ENCODE assay signal across 28 mouse cellular contexts in the genomic region with DNA sequence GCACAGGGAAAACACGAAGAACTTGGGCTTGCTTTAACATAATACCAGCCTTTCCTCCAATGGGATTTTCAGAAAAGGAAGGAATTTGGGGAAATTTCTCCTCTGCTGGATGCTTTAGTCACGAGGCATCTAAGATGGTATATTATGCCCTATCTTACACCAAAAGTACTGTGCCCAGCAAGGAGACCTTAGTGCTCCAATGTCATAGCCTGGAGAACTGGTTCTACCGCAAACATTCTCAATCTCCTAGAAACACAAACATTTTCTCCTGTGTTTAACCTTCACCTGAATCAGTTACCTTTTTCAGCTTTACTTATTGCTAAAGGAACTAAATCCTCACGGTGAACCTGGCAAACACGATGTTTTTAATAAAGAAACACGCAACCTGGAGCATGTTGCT.
DNase-seq lines count a peak whose midpoint lies in the region; ATAC-seq and TF ChIP-seq lines count a peak whose summit lies in the region.
"Had no signal": no experiment of that assay in that cellular context is flagged by ENCODE, and none has a peak within 500 bp of the region (broad histone marks: within the 10 kb centered on the region; RNA-seq: fewer than 3 reads in every experiment).

No protein-coding gene starts in this region.

- no peak for TF ChIP-seq EP300 in lung, postnatal 0 days (IDR thresholded peaks at IDR 0.05)

- TF ChIP-seq CTCF in lung, postnatal 0 days (IDR thresholded peaks at IDR 0.05): no peak

- H3K9me3 ChIP-seq in lung, postnatal 0 days (ENCODE audit: low read length): no peaks in the 10 kb centered on the region
- no peaks in the 10 kb centered on the region for H3K9me3 ChIP-seq in stomach, embryonic 14.5 days (ENCODE audit: control insufficient read depth, low read depth, low read length)
- H3K9me3 ChIP-seq: forebrain, embryonic 13.5 days; hindbrain, embryonic 12.5 days; liver, embryonic 12.5 days; midbrain, embryonic 13.5 days had no signal

- 57% methylated on average over 6 of the region's 6 CpGs for WGBS in lung, postnatal 0 days
- 70% methylated on average over 6 of the region's 6 CpGs for WGBS in stomach, embryonic 14.5 days

- no peak for ATAC-seq in lung, postnatal 0 days
- peak; percentile 80 for ATAC-seq in stomach, embryonic 14.5 days (ENCODE audit: insufficient number of reproducible peaks, insufficient read depth, low FRiP score, low read depth)
- ATAC-seq in megakaryocyte, adult 5-6 weeks (ENCODE audit: poor library complexity, severe bottlenecking): no peak
- ATAC-seq: CD4-positive, CD25-positive, alpha-beta regulatory T cell, adult 4 months; forebrain, embryonic 13.5 days; hindbrain, postnatal 0 days; liver, embryonic 12.5 days; liver, postnatal 0 days; midbrain, embryonic 13.5 days had no signal

- no peak overlapping the region for H3K4me2 ChIP-seq in lung, postnatal 0 days (replicated peaks; ENCODE audit: low read depth, low read length)
- no peak overlapping the region for H3K4me2 ChIP-seq in stomach, embryonic 14.5 days (replicated peaks; ENCODE audit: low read depth, low read length)
- H3K4me2 ChIP-seq: forebrain, embryonic 13.5 days; heart, embryonic 11.5 days; hindbrain, embryonic 12.5 days; liver, embryonic 12.5 days; midbrain, embryonic 13.5 days had no signal

- no peaks in the 10 kb centered on the region for H3K27me3 ChIP-seq in lung, postnatal 0 days (replicated peaks; ENCODE audit: insufficient read depth, low read length)
- H3K27me3 ChIP-seq in stomach, embryonic 14.5 days (ENCODE audit: control insufficient read depth, insufficient read depth, low read length): no peaks in the 10 kb centered on the region
- H3K27me3 ChIP-seq: forebrain, embryonic 13.5 days; hindbrain, embryonic 12.5 days; liver, embryonic 12.5 days; megakaryocyte, embryonic 14.5 days; midbrain, embryonic 13.5 days had no signal

- H3K4me1 ChIP-seq in lung, postnatal 0 days (ENCODE audit: insufficient read depth, low read depth, low read length): no peaks in the 10 kb centered on the region
- H3K4me1 ChIP-seq in stomach, embryonic 14.5 days (ENCODE audit: control insufficient read depth, insufficient read depth, low read length): no peaks in the 10 kb centered on the region
- H3K4me1 ChIP-seq: forebrain, embryonic 13.5 days; hindbrain, embryonic 12.5 days; liver, embryonic 12.5 days; megakaryocyte, embryonic 14.5 days; midbrain, embryonic 13.5 days had no signal

- no peak overlapping the region for H3K9ac ChIP-seq in lung, postnatal 0 days (replicated peaks; ENCODE audit: low read depth)
- no peak overlapping the region for H3K9ac ChIP-seq in stomach, embryonic 14.5 days (replicated peaks; ENCODE audit: low read depth, low read length)
- H3K9ac ChIP-seq: forebrain, embryonic 13.5 days; hindbrain, embryonic 12.5 days; liver, embryonic 12.5 days; liver, postnatal 0 days; midbrain, embryonic 13.5 days had no signal

- H3K4me3 ChIP-seq in lung, postnatal 0 days (ENCODE audit: low read depth, low read length): no peak overlapping the region
- no peak overlapping the region for H3K4me3 ChIP-seq in stomach, embryonic 14.5 days (ENCODE audit: low read depth, low read length)
- H3K4me3 ChIP-seq: forebrain, embryonic 13.5 days; hindbrain, embryonic 12.5 days; liver, embryonic 12.5 days; megakaryocyte, embryonic 14.5 days; midbrain, embryonic 13.5 days had no signal

- H3K36me3 ChIP-seq in lung, postnatal 0 days (ENCODE audit: insufficient read depth, low read length): no peaks in the 10 kb centered on the region
- H3K36me3 ChIP-seq in stomach, embryonic 14.5 days (ENCODE audit: control insufficient read depth, insufficient read depth, low read length): no peaks in the 10 kb centered on the region
- H3K36me3 ChIP-seq: hindbrain, embryonic 12.5 days; liver, embryonic 12.5 days; midbrain, embryonic 13.5 days had no signal

- no peak overlapping the region for H3K27ac ChIP-seq in lung, postnatal 0 days (ENCODE audit: low read length)
- peak overlapping the region; percentile 75; the same call in 1 of the 2 replicates for H3K27ac ChIP-seq in stomach, embryonic 14.5 days (ENCODE audit: low read length)
- H3K27ac ChIP-seq: forebrain, embryonic 13.5 days; hindbrain, embryonic 12.5 days; hindbrain, postnatal 0 days; liver, embryonic 12.5 days; midbrain, embryonic 13.5 days had no signal

- peak; percentile 3 for DNase-seq in kidney, adult 9 months
- DNase-seq in kidney, postnatal 25 days: no peak
- DNase-seq in lung, postnatal 0 days (ENCODE audit: low spot score): peak; percentile 40
- DNase-seq in lung, postnatal 14 days: no peak
- DNase-seq in lung, postnatal 25 days (ENCODE audit: low spot score): peak; percentile 15
- DNase-seq in layer of hippocampus, adult 18-20 months (ENCODE audit: low spot score in 2 of 2): no peak
- DNase-seq: adrenal gland, postnatal 14 days; cerebellum, adult 11 months; cerebellum, adult 9-10 months; cerebellum, postnatal 36 days; gastrocnemius, postnatal 25 days; heart, adult 11 months; heart, postnatal 36 days; kidney, postnatal 36 days; left cerebral cortex, postnatal 4 days; liver, postnatal 0 days; thymus, adult 18-20 months; thymus, postnatal 25 days had no signal

Comparison
In these comparisons a context has a peak if more than half of its experiments do, and no peak if none do; other contexts are left out.
1. DNase-seq: peak in kidney, adult 9 months (single experiment), lung, postnatal 0 days (single experiment) and lung, postnatal 25 days (single experiment); none in kidney, postnatal 25 days (0 of 2), lung, postnatal 14 days (single experiment) and layer of hippocampus, adult 18-20 months (0 of 2).